Mouse (Mus musculus) small intestine, adult 2 months (tissue): Measurements from ENCODE around the gene Dixdc1.

Source experiments
- CTCF ChIP-seq: fragments of 200-500 bp; IDR thresholded peaks from 2 replicates; pipeline ENCODE4 v1.5.1; 2012; ENCODE audit warnings: low read depth, mild to moderate bottlenecking, control low read depth, inconsistent platforms, low read length, moderate library complexity, mixed read lengths; ENCODE audit not compliant: insufficient replicate concordance, insufficient read length; ENCODE audit errors: extremely low read depth
- POLR2A ChIP-seq: fragments of 200-500 bp; IDR thresholded peaks from 2 replicates; pipeline ENCODE4 v1.6.1; 2012; ENCODE audit warnings: low read depth, mild to moderate bottlenecking, control low read depth, inconsistent platforms, low read length, moderate library complexity

GRCm38 (mm10) chr9:50722451-50722911 is 16.8 kb downstream of the Dixdc1 start:
- TF ChIP-seq CTCF (no peak), POLR2A (no peak)
